9 mouse cellular contexts compared by ENCODE assay signal in genomic region chr12:73554155-73554554, GRCm38 (mm10). TPM values are rescaled to one million over a fixed set of nuclear protein-coding genes. Genes with fewer than 3 reads are reported as not detected.
DNase-seq lines count a peak whose midpoint lies in the region; ATAC-seq lines count a peak whose summit lies in the region.
"Had no signal": no experiment of that assay in that cellular context is flagged by ENCODE, and none has a peak within 500 bp of the region (broad histone marks: within the 10 kb centered on the region; RNA-seq: fewer than 3 reads in every experiment).

No protein-coding gene starts in this region.

- ATAC-seq in activated CD4-positive, CD25-positive, alpha-beta regulatory T cell, adult 4 months, result peak; percentile 74
- ATAC-seq in kidney, embryonic 15.5 days (replicated peaks; ENCODE audit: low FRiP score), result peak; percentile 77
- ATAC-seq in liver, embryonic 12.5 days, result peak; percentile 55; the same call in 1 of the 2 replicates
- ATAC-seq in neural tube, embryonic 11.5 days (ENCODE audit: insufficient read depth, low FRiP score, low TSS enrichment), result peak; percentile 65

- WGBS in kidney, embryonic 15.5 days, result 3% methylated on average over 5 of the region's 5 CpGs
- 5% methylated on average over 5 of the region's 5 CpGs for WGBS in liver, embryonic 12.5 days (ENCODE audit: insufficient replicate concordance)
- 4% methylated on average over 5 of the region's 5 CpGs for WGBS in neural tube, embryonic 11.5 days

- no peaks in the 10 kb centered on the region for H3K9me3 ChIP-seq in kidney, embryonic 15.5 days (replicated peaks)
- no peaks in the 10 kb centered on the region for H3K9me3 ChIP-seq in liver, embryonic 12.5 days (replicated peaks)
- no peaks in the 10 kb centered on the region for H3K9me3 ChIP-seq in neural tube, embryonic 11.5 days (ENCODE audit: control insufficient read depth, low read length)
- H3K9me3 ChIP-seq: heart, embryonic 13.5 days had no signal

- no peaks in the 10 kb centered on the region for H3K36me3 ChIP-seq in kidney, embryonic 15.5 days
- no peaks in the 10 kb centered on the region for H3K36me3 ChIP-seq in liver, embryonic 12.5 days
- H3K36me3 ChIP-seq in neural tube, embryonic 11.5 days (ENCODE audit: control insufficient read depth, insufficient read depth, low read length), result no peaks in the 10 kb centered on the region
- H3K36me3 ChIP-seq: heart, embryonic 13.5 days had no signal

- H3K27ac ChIP-seq in kidney, embryonic 15.5 days, result no peak overlapping the region
- no peak overlapping the region for H3K27ac ChIP-seq in liver, embryonic 12.5 days
- no peak overlapping the region for H3K27ac ChIP-seq in neural tube, embryonic 11.5 days (ENCODE audit: low read depth, low read length)
- H3K27ac ChIP-seq: heart, embryonic 13.5 days had no signal

- DNase-seq in CD4-positive, CD25-positive, alpha-beta regulatory T cell, adult 2 months (ENCODE audit: low read depth, low spot score), result peak; percentile 86
- peak; percentile 67 for DNase-seq in embryo, embryonic 11.5 days (ENCODE audit: low read depth, low spot score)
- DNase-seq in heart, adult 8-10 months (ENCODE audit: low spot score), result peak; percentile 74
- peak; percentile 68 for DNase-seq in neural tube, embryonic 11.5 days (ENCODE audit: low spot score)
- peak; percentile 70 for DNase-seq in thymus, postnatal 25 days

- no peak overlapping the region for H3K4me2 ChIP-seq in kidney, embryonic 15.5 days
- no peak overlapping the region for H3K4me2 ChIP-seq in liver, embryonic 12.5 days
- no peak overlapping the region for H3K4me2 ChIP-seq in neural tube, embryonic 11.5 days (ENCODE audit: low read depth)
- H3K4me2 ChIP-seq: heart, embryonic 13.5 days had no signal

- H3K4me1 ChIP-seq in kidney, embryonic 15.5 days, result no peaks in the 10 kb centered on the region
- H3K4me1 ChIP-seq in liver, embryonic 12.5 days, result no peaks in the 10 kb centered on the region
- H3K4me1 ChIP-seq in neural tube, embryonic 11.5 days (ENCODE audit: control insufficient read depth, insufficient read depth, low read length), result no peaks in the 10 kb centered on the region
- H3K4me1 ChIP-seq: heart, embryonic 13.5 days had no signal

- H3K9ac ChIP-seq in kidney, embryonic 15.5 days, result no peak overlapping the region
- H3K9ac ChIP-seq in liver, embryonic 12.5 days, result no peak overlapping the region
- H3K9ac ChIP-seq in neural tube, embryonic 11.5 days (ENCODE audit: low read length), result no peak overlapping the region
- H3K9ac ChIP-seq: heart, embryonic 13.5 days had no signal

- no peak overlapping the region for H3K4me3 ChIP-seq in kidney, embryonic 15.5 days (replicated peaks)
- no peak overlapping the region for H3K4me3 ChIP-seq in liver, embryonic 12.5 days
- H3K4me3 ChIP-seq in neural tube, embryonic 11.5 days (ENCODE audit: low read depth, low read length), result no peak overlapping the region
- H3K4me3 ChIP-seq: heart, embryonic 13.5 days had no signal

- peaks cover 35% of the 10 kb centered on the region for H3K27me3 ChIP-seq in kidney, embryonic 15.5 days
- peaks cover 21% of the 10 kb centered on the region for H3K27me3 ChIP-seq in liver, embryonic 12.5 days (replicated peaks)
- H3K27me3 ChIP-seq in neural tube, embryonic 11.5 days (ENCODE audit: control insufficient read depth, insufficient read depth, low read length), result peaks cover 5% of the 10 kb centered on the region

RNA-seq across cellular contexts. Expression of gene Tmem30b, which starts 8.0 kb away (rescaled TPM):
- polyA plus RNA-seq in activated CD4-positive, CD25-positive, alpha-beta regulatory T cell, adult 4 months (2017; shearing (Covaris generic)), result not detected
- total RNA-seq in heart, adult 8-10 months (2022), result under 1 TPM; 0.27 to 0.53 (median 0.42) TPM
- 9.8 and 11.6 TPM in 2 replicates for polyA plus RNA-seq in kidney, embryonic 15.5 days (2015; fragmentation: Nextera tagmentation; extraction: Ambion mirVana)
- 0.60 and 0.87 TPM in 2 replicates for polyA plus RNA-seq in liver, embryonic 12.5 days (2016; fragmentation: Nextera tagmentation; extraction: Ambion mirVana)
- polyA plus RNA-seq in neural tube, embryonic 11.5 days (2014; fragmentation: Nextera tagmentation; extraction: Ambion mirVana), result 2.3 and 2.6 TPM in 2 replicates

RNA-seq across cellular contexts. Expression of gene Prkch, which starts 30.4 kb away (rescaled TPM):
- polyA plus RNA-seq in activated CD4-positive, CD25-positive, alpha-beta regulatory T cell, adult 4 months (2017; shearing (Covaris generic)), result 10 to 100 TPM; 80.9 to 82.1 TPM
- 10 to 100 TPM; 14.1 to 19.8 (median 15.4) TPM for total RNA-seq in heart, adult 8-10 months (2022)
- polyA plus RNA-seq in kidney, embryonic 15.5 days (2015; fragmentation: Nextera tagmentation; extraction: Ambion mirVana), result 10.9 and 11.9 TPM in 2 replicates
- 4.8 and 5.0 TPM in 2 replicates for polyA plus RNA-seq in liver, embryonic 12.5 days (2016; fragmentation: Nextera tagmentation; extraction: Ambion mirVana)
- 11.0 and 11.7 TPM in 2 replicates for polyA plus RNA-seq in neural tube, embryonic 11.5 days (2014; fragmentation: Nextera tagmentation; extraction: Ambion mirVana)
